Mouse (Mus musculus) MEL (cell line): ENCODE data around the gene Acad10. TPM values are rescaled to one million over a fixed set of nuclear protein-coding genes. Genes with fewer than 3 reads are reported as not detected.

Experiments used
- DNase-seq: peaks from one replicate; pipeline ENCODE4 v3.0.0; 2011; ENCODE audit warnings: low read depth, low spot score
- H3K27ac ChIP-seq: 2 replicates; pipeline ENCODE4 v1.5.1; 2012; ENCODE audit warnings: low read depth, mild to moderate bottlenecking, control low read depth, low read length, moderate library complexity; ENCODE audit not compliant: control insufficient read depth
- H3K27me3 ChIP-seq, 2 experiments: fragments of 150-350 bp in 1 of 2; sonication (generic) in 1 of 2; 2 replicates each; pipeline ENCODE4 v1.6.1; 2012; ENCODE audit warnings: low read length in 2 of 2, mild to moderate bottlenecking in 2 of 2, improper control_type of control experiment in 1 of 2, moderate library complexity in 1 of 2; ENCODE audit not compliant: insufficient read depth in 2 of 2, control insufficient read depth in 1 of 2
- H3K36me3 ChIP-seq, 2 experiments: 2 replicates each; pipeline ENCODE4 v1.6.1; 2012 to 2014; ENCODE audit warnings: low read length in 2 of 2, improper control_type of control experiment in 1 of 2, inconsistent platforms in 1 of 2, mild to moderate bottlenecking in 1 of 2; ENCODE audit not compliant: insufficient read depth in 2 of 2, control insufficient read depth in 1 of 2
- H3K4me1 ChIP-seq, 2 experiments: fragments of 150-350 bp in 1 of 2; sonication (generic) in 1 of 2; 2 replicates each; pipeline ENCODE4 v1.6.1; 2012; ENCODE audit warnings: low read length in 2 of 2, improper control_type of control experiment in 1 of 2, mild to moderate bottlenecking in 1 of 2; ENCODE audit not compliant: insufficient read depth in 2 of 2, control insufficient read depth in 1 of 2
- H3K4me3 ChIP-seq, 2 experiments: fragments of 150-350 bp in 1 of 2; sonication (generic) in 1 of 2; 2 replicates each; pipeline ENCODE4 v1.5.1; 2012; ENCODE audit warnings: low read depth in 2 of 2, low read length in 2 of 2, mild to moderate bottlenecking in 2 of 2, moderate library complexity in 2 of 2, control low read depth in 1 of 2, improper control_type of control experiment in 1 of 2; ENCODE audit not compliant: control insufficient read depth in 1 of 2, insufficient read depth in 1 of 2
- H3K79me2 ChIP-seq: 2 replicates; pipeline ENCODE4 v1.6.1; 2012; ENCODE audit warnings: mild to moderate bottlenecking, low read length, moderate library complexity; ENCODE audit not compliant: control insufficient read depth, poor library complexity, insufficient read depth
- H3K9ac ChIP-seq: 2 replicates; pipeline ENCODE4 v1.6.1; 2012; ENCODE audit warnings: low read depth, mild to moderate bottlenecking, control low read depth, low read length, moderate library complexity; ENCODE audit not compliant: control insufficient read depth, poor library complexity, severe bottlenecking
- H3K9me3 ChIP-seq: fragments of 150-350 bp; sonication (generic); replicated peaks from 2 replicates; pipeline ENCODE4 v1.6.1; 2012; ENCODE audit warnings: mild to moderate bottlenecking, low read length, improper control_type of control experiment, moderate library complexity; ENCODE audit not compliant: insufficient read depth
- BHLHE40 ChIP-seq: IDR thresholded peaks from 2 replicates; pipeline ENCODE4 v1.6.1; 2012; ENCODE audit warnings: low read depth, mild to moderate bottlenecking, inconsistent platforms, low read length, improper control_type of control experiment, borderline replicate concordance
- CHD1 ChIP-seq: IDR thresholded peaks from 2 replicates; pipeline ENCODE4 v1.6.1; 2012; ENCODE audit warnings: low read depth, mild to moderate bottlenecking, inconsistent platforms, low read length, improper control_type of control experiment
- CHD2 ChIP-seq: IDR thresholded peaks from 2 replicates; pipeline ENCODE4 v1.6.1; 2011; ENCODE audit warnings: low read length, improper control_type of control experiment
- CTCF ChIP-seq, 3 experiments: IDR thresholded peaks in 2 of 3; conservative IDR thresholded peaks in 1 of 3; 2 replicates each; pipeline ENCODE4 v1.5.1; 2011 to 2012; ENCODE audit warnings: low read length in 3 of 3, low read depth in 2 of 3, mild to moderate bottlenecking in 2 of 3, improper control_type of control experiment in 1 of 3, inconsistent platforms in 1 of 3, mixed read lengths in 1 of 3, moderate library complexity in 1 of 3; ENCODE audit not compliant: control insufficient read depth in 1 of 3, insufficient read depth in 1 of 3, poor library complexity in 1 of 3, severe bottlenecking in 1 of 3
- E2F4 ChIP-seq: IDR thresholded peaks from 2 replicates; pipeline ENCODE4 v1.6.1; 2011; ENCODE audit warnings: low read depth, low read length, improper control_type of control experiment, borderline replicate concordance
- EP300 ChIP-seq, 2 experiments: IDR thresholded peaks; 2 replicates each; pipeline ENCODE4 v1.6.1; 2011; ENCODE audit warnings: improper control_type of control experiment in 2 of 2, low read length in 2 of 2, low read depth in 1 of 2, mild to moderate bottlenecking in 1 of 2
- GABPA ChIP-seq: IDR thresholded peaks from 2 replicates; pipeline ENCODE4 v1.6.1; 2012; ENCODE audit warnings: low read depth, mild to moderate bottlenecking, inconsistent platforms, low read length, improper control_type of control experiment, moderate library complexity
- GATA1 ChIP-seq: IDR thresholded peaks from 2 replicates; pipeline ENCODE4 v1.6.1; 2011; ENCODE audit warnings: low read depth, low read length, improper control_type of control experiment
- KAT2A ChIP-seq: conservative IDR thresholded peaks from 2 replicates; pipeline ENCODE4 v1.6.1; 2012; ENCODE audit warnings: low read depth, low read length, improper control_type of control experiment, inconsistent platforms
- MAZ ChIP-seq: IDR thresholded peaks from 2 replicates; pipeline ENCODE4 v1.6.1; 2012; ENCODE audit warnings: low read depth, mild to moderate bottlenecking, inconsistent platforms, low read length, improper control_type of control experiment
- MEF2A ChIP-seq: IDR thresholded peaks from 2 replicates; pipeline ENCODE4 v1.6.1; 2014; ENCODE audit warnings: low read depth, mild to moderate bottlenecking, inconsistent platforms, low read length, improper control_type of control experiment; ENCODE audit not compliant: poor library complexity, insufficient replicate concordance, severe bottlenecking; ENCODE audit errors: extremely low read depth
- MYB ChIP-seq: IDR thresholded peaks from 2 replicates; pipeline ENCODE4 v1.6.1; 2011; ENCODE audit warnings: mild to moderate bottlenecking, low read depth, low read length, improper control_type of control experiment
- MYC ChIP-seq: IDR thresholded peaks from 2 replicates; pipeline ENCODE4 v1.6.1; 2011; ENCODE audit warnings: low read depth, mild to moderate bottlenecking, low read length, improper control_type of control experiment, moderate library complexity
- NELFE ChIP-seq: IDR thresholded peaks from 2 replicates; pipeline ENCODE4 v1.6.1; 2011; ENCODE audit warnings: low read depth, low read length, improper control_type of control experiment
- NRF1 ChIP-seq: IDR thresholded peaks from 2 replicates; pipeline ENCODE4 v1.6.1; 2014; ENCODE audit warnings: low read depth, mild to moderate bottlenecking, inconsistent platforms, low read length, improper control_type of control experiment, moderate library complexity; ENCODE audit not compliant: poor library complexity, insufficient read depth, severe bottlenecking
- RAD21 ChIP-seq: IDR thresholded peaks from 2 replicates; pipeline ENCODE4 v1.6.1; 2011; ENCODE audit warnings: mild to moderate bottlenecking, low read depth, low read length, improper control_type of control experiment
- SIN3A ChIP-seq: IDR thresholded peaks from 2 replicates; pipeline ENCODE4 v1.6.1; 2012; ENCODE audit warnings: low read length, improper control_type of control experiment, inconsistent platforms
- SMC3 ChIP-seq: IDR thresholded peaks from 2 replicates; pipeline ENCODE4 v1.6.1; 2011; ENCODE audit warnings: low read depth, low read length, improper control_type of control experiment
- UBTF ChIP-seq: IDR thresholded peaks from 2 replicates; pipeline ENCODE4 v1.6.1; 2012; ENCODE audit warnings: low read depth, mild to moderate bottlenecking, inconsistent platforms, low read length, improper control_type of control experiment, moderate library complexity, borderline replicate concordance; ENCODE audit not compliant: insufficient read depth
- USF1 ChIP-seq: IDR thresholded peaks from 2 replicates; pipeline ENCODE4 v1.6.1; 2014; ENCODE audit warnings: low read depth, mild to moderate bottlenecking, inconsistent platforms, low read length, improper control_type of control experiment, moderate library complexity
- USF2 ChIP-seq, 2 experiments: IDR thresholded peaks; 2 replicates each; pipeline ENCODE4 v1.6.1; 2011 to 2012; ENCODE audit warnings: improper control_type of control experiment in 2 of 2, low read length in 2 of 2, borderline replicate concordance in 1 of 2, inconsistent platforms in 1 of 2, low read depth in 1 of 2, mild to moderate bottlenecking in 1 of 2; ENCODE audit not compliant: insufficient read depth in 1 of 2
- ZC3H11A ChIP-seq: IDR thresholded peaks from 2 replicates; pipeline ENCODE4 v1.6.1; 2012; ENCODE audit warnings: low read depth, mild to moderate bottlenecking, inconsistent platforms, low read length, improper control_type of control experiment
- ZKSCAN1 ChIP-seq: IDR thresholded peaks from 2 replicates; pipeline ENCODE4 v1.6.1; 2012; ENCODE audit warnings: low read depth, mild to moderate bottlenecking, inconsistent platforms, low read length, improper control_type of control experiment, moderate library complexity
- ZMIZ1 ChIP-seq: IDR thresholded peaks from 2 replicates; pipeline ENCODE4 v1.6.1; 2012; ENCODE audit warnings: low read depth, mild to moderate bottlenecking, inconsistent platforms, low read length, improper control_type of control experiment, moderate library complexity
- ZNF384 ChIP-seq: IDR thresholded peaks from 2 replicates; pipeline ENCODE4 v1.6.1; 2012; ENCODE audit warnings: low read depth, mild to moderate bottlenecking, inconsistent platforms, low read length, improper control_type of control experiment
- polyA plus RNA-seq, 2 experiments: library from polyadenylated mRNA; stranded (reverse) in 1 of 2; unstranded in 1 of 2; fragments of >175 nt in 1 of 2; fragments of >200 nt in 1 of 2; gene quantifications; 2 replicates each; pipeline versions ENCODE4 v1.2.1 to v1.2.4; 2012; ENCODE audit warnings: low replicate concordance in 2 of 2, low read depth in 1 of 2; ENCODE audit not compliant: insufficient read length in 2 of 2, insufficient read depth in 1 of 2, missing spikeins in 1 of 2
- total RNA-seq: library from RNA; depleted of rRNA; stranded (reverse); fragments of 300-350 nt; gene quantifications from 2 replicates; pipeline ENCODE4 v1.2.3, GENCODE M21; 2012

Acad10 gene
- total and polyA plus RNA-seq, 3 experiments: 4.4 to 5.9 TPM; not detected in 1

DNA sequence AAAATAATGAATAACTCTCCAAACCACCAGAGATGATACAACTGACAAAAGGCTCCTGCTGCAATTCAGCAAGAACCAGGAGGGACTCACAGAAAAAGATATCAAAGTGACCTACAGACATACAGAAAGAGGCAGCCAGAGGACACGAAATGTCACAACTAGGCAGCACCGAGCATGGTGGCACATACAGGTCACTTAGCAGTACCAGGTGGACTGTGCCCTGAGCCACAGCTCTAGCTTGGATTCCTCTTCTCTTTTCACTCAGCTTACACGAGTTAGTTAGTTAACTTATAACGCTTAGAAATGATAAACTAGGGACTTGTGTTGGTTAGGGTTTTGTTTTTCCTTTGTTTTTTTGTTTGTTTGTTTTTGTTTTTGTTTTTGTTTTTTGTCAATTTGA is 5.8 kb downstream of the Acad10 start:
- no peak for TF ChIP-seq ZKSCAN1
- TF ChIP-seq MEF2A: no peak
- no peak for TF ChIP-seq MYC
- TF ChIP-seq MYB: no peak
- no peak for TF ChIP-seq CHD1
- no peak for TF ChIP-seq EP300 (IDR thresholded peaks at IDR 0.05; ENCODE audit: low read depth in 1 of 2, low read length in 2 of 2)
- no peak for TF ChIP-seq USF2 (IDR thresholded peaks at IDR 0.05; ENCODE audit: borderline replicate concordance in 1 of 2, insufficient read depth in 1 of 2, low read depth in 1 of 2, low read length in 2 of 2)
- TF ChIP-seq NELFE: no peak
- TF ChIP-seq KAT2A: no peak
- TF ChIP-seq SMC3: no peak
- TF ChIP-seq E2F4: no peak
- no peak for TF ChIP-seq CTCF (IDR thresholded peaks at IDR 0.05 in 2 of 3, conservative IDR thresholded peaks at IDR 0.05 in 1 of 3; ENCODE audit: control insufficient read depth in 1 of 3, insufficient read depth in 1 of 3, low read depth in 2 of 3, low read length in 3 of 3, poor library complexity in 1 of 3, severe bottlenecking in 1 of 3)
- no peak for TF ChIP-seq ZC3H11A
- no peak for TF ChIP-seq USF1
- no peak for TF ChIP-seq SIN3A
- TF ChIP-seq MAZ: no peak
- no peak for TF ChIP-seq UBTF
- no peak for TF ChIP-seq NRF1
- no peak for TF ChIP-seq CHD2
- TF ChIP-seq GATA1: no peak
- TF ChIP-seq, all 39 proteins: peak for 0

DNA sequence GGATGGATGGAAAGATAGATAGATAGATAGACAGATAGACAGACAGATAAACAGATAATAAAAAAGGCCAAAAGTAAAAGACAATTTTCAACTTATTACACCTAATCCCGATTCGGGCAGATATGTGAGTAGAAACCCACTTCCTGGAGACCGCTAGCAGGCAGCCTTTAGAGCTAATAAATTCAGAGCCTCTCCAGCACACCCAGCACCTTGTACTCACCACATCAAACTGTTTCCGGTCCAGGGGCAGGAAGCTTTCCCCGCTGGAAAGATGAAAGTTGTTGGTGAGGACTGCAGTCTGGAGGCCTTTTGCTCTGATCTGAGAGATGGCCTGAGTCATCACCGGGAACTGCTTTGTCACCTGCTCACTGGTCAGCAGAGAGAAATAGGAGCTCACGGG is 11.2 kb downstream of the Acad10 start:
- Histone ChIP-seq H3K27ac (no peak overlapping the region), H3K4me3 (no peak overlapping the region), H3K9ac (no peak overlapping the region), H3K27me3 (no peaks in the 10 kb centered on the region), H3K79me2 (no peaks in the 10 kb centered on the region), H3K9me3 (no peaks in the 10 kb centered on the region), H3K4me1 (no peaks in the 10 kb centered on the region), H3K36me3 (no peaks in the 10 kb centered on the region)
- TF ChIP-seq UBTF: no peak
- TF ChIP-seq GABPA: no peak
- TF ChIP-seq RAD21: no peak
- no peak for TF ChIP-seq USF2 (IDR thresholded peaks at IDR 0.05; ENCODE audit: borderline replicate concordance in 1 of 2, insufficient read depth in 1 of 2, low read depth in 1 of 2, low read length in 2 of 2)
- TF ChIP-seq ZMIZ1: no peak
- no peak for TF ChIP-seq SMC3
- TF ChIP-seq BHLHE40: no peak
- no peak for TF ChIP-seq CHD2
- TF ChIP-seq CTCF (IDR thresholded peaks at IDR 0.05 in 2 of 3, conservative IDR thresholded peaks at IDR 0.05 in 1 of 3; ENCODE audit: control insufficient read depth in 1 of 3, insufficient read depth in 1 of 3, low read depth in 2 of 3, low read length in 3 of 3, poor library complexity in 1 of 3, severe bottlenecking in 1 of 3): no peak
- no peak for TF ChIP-seq ZNF384
- no peak for TF ChIP-seq NELFE
- DNase-seq: no peak

More for the DNA sequence above, 5.8 kb downstream of the Acad10 start:
- peaks cover 0 to 2% of the 10 kb centered on the region in 2 experiments; a peak in 2 of 4 replicates for H3K36me3 ChIP-seq
- no peaks in the 10 kb centered on the region for H3K27me3 ChIP-seq
- no peaks in the 10 kb centered on the region; a peak in 1 of 4 replicates for H3K4me1 ChIP-seq
- DNase-seq: no peak
- no peak overlapping the region for H3K27ac ChIP-seq
- H3K4me3 ChIP-seq: no peak overlapping the region
- H3K79me2 ChIP-seq: no peaks in the 10 kb centered on the region
- H3K9me3 ChIP-seq: no peaks in the 10 kb centered on the region
- H3K9ac ChIP-seq: no peak overlapping the region
